Mouse (Mus musculus): ENCODE results near the gene Satb2.

GRCm38 (mm10) chr1:56838901-56839300 lies 139.5 kb downstream of the Satb2 start:
- TF ChIP-seq TAL1 (IDR thresholded peaks at IDR 0.05; ENCODE audit: low read length) (no peak), GATA1 (IDR thresholded peaks at IDR 0.05; ENCODE audit: low read length) (no peak)

All from erythroblast, embryonic 14.5 days (primary cell).